Mouse (Mus musculus): ENCODE results near the gene Pcsk6. TPM values are rescaled to one million over a fixed set of nuclear protein-coding genes. Genes with fewer than 3 reads are reported as not detected.
"Not testable (repeated sequence)": the region's sequence is repeated elsewhere in the genome, so short reads cannot be mapped to it uniquely, and the experiment has no call there.

The Pcsk6 gene
- 10 to 100 TPM; 26.1 to 36.8 (median 34.2) TPM for total RNA-seq (2022)

DNA sequence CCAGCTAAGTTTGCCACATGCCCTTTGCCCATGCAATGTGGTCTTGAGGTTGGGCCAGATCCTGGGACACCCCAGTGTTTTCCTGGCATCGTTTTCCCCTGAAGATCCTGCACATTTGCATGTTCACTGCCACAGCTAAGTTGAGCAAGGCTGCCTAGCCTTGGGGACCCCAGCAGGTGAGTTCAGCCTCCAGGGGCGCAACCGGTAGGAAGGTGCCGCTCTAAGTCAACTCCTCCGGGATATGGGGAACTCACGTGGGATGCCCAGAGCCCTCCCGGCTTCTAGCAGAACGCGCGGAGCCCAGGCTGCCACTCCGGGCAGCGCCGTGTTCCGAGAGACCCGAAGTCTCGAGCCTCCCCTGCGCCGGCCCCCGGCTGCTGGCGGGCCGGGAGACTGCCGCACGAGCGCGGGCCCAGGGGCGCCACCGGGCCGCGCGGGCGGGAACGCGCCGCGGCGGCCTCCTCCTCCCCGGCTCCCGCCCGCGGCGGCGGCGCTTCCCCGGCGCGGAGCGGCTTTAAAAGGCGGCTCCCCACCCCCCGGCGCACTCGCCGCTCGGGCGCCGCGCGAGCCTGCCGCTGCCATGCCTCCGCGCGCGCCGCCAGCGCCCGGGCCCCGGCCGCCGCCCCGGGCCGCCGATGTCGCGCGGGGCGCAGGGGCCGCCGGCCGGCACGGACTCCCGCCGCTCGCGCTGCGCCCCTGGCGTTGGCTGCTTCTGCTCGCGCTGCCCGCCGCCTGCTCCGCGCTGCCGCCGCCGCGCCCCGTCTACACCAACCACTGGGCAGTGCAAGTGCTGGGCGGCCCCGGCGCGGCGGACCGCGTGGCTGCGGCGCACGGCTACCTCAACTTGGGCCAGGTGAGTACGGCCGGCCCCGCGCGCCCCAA lies at the start of gene Pcsk6:
TSS of gene Pcsk6 (plus strand) at position 144 of the 882 bp plus-strand sequence.
- no peak for DNase-seq (ENCODE audit: low spot score)

GRCm38 (mm10) chr7:65813611-65814212 lies 47.8 kb upstream of the Pcsk6 start:
- DNase-seq (ENCODE audit: low spot score): no peak

DNA sequence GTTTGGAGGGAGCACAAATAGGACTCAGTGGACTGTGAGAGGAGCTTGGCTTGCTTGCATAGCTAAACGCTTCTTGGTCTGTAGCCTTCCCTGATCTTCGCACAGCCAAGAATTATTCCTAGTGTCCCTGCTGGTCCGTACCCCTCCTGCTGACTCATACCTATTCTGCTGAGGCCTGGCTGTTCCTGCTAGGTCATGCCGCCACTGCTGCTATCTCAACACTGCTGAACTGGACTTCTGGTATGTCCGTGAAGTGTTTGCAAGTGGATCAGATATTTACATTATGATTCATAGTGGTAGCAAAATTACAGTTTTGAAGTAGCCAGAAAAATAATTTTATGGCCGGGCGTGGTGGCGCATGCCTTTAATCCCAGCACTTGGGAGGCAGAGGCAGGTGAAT lies 44.0 kb upstream of the Pcsk6 start:
- DNase-seq (ENCODE audit: low spot score): no peak

DNA sequence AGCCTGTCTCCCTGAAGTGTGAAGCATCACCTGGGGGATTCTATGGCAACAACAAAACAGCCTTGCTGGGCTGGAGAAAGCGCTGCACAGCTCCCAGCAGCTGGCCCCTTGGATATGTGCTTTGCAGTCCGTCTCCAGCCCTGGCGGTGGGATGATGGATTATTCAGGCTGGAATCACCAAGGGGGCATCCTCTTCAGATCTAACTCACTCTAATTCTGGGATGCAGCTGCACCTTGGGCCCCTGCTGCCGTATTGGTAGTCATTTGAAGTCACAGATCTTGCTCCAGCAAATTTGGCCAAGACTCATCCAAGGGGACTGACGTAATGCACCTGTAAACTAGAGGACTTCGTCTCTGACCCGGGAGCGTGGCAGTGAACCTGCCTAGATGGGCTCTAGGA lies 41.1 kb upstream of the Pcsk6 start:
- no peak for DNase-seq (ENCODE audit: low spot score)

DNA sequence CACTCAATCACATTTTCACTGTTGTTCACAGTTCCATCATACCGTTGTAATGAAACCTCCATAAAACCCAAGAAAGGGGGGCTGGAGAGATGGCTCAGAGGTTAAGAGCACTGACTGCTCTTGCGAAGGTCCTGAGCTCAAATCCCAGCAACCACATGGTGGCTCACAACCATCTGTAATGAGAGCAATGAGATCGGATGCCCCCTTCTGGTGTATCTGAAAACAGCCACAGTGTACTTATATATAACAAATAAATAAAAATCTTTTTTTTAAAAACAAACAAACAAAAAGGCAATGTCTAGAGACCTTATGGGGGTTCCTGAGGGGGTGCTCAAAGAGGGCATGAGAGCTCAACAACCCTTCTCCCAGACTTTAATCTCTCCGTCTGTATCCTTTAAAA lies 39.6 kb upstream of the Pcsk6 start:
- not testable (repeated sequence) for DNase-seq (ENCODE audit: low spot score)

GRCm38 (mm10) chr7:65822506-65823119 lies 38.9 kb upstream of the Pcsk6 start:
- DNase-seq (ENCODE audit: low spot score): no peak

GRCm38 (mm10) chr7:65839756-65840155 lies 21.8 kb upstream of the Pcsk6 start:
- DNase-seq (ENCODE audit: low spot score): no peak

DNA sequence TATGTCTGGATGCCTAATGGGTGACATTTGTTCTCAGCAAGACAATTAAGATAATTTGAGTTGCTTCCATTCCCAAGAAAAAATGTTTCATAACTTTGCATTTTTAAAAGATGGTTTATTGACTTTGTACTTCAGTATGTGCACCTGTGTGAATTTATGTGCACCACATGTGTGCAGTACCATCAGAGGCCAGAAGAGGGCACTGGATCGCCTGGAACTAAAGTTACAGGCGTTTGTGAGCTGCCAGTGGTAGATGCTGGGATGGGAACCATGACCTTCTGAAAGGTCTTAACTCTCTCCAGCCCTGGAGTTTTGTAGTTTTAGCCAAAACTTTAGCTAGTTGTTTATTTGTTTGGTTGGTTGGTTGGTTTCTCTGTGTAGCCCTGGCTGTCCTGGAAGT lies 18.3 kb upstream of the Pcsk6 start:
- DNase-seq (ENCODE audit: low spot score): no peak

- no peak for DNase-seq (ENCODE audit: low spot score)
These were observed 553 bp upstream of the Pcsk6 start for GRCm38 (mm10) chr7:65860981-65861380.

DNA sequence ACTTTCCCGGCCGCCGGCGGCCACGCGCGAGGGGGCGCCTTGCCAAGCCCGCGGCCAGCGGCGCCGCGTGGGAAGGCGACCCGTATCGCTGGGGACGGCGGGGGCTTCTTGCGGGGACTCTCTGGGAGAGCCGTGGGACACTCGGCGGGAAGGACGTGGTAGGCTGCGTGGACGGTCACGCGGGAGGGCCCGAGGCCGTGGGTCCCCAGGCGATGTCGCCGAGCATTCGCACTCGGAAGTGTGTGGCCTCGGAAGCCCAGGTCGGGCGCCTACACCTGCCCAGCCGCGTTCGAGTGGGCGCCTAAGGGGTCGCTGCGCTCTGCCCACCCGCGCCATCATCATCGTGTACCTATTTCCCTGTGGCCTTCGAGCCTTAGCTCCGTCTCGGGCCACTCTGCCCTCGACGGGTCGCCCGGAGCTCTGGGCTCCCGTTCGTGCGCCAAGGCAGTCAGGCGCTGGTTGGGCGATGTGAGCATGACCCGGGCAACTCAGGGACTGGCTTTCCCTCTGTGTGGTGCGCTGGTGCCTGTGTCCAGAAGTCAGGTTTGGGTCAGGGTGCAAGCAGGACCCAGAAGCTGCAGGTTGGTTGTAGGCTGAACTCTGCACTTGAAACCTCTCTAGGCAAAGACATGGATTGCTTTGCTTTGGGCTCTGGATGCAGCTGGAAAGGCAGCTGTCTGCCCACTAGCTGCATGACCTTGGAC lies 1.1 kb downstream of the Pcsk6 start:
- no peak for DNase-seq (ENCODE audit: low spot score)

DNA sequence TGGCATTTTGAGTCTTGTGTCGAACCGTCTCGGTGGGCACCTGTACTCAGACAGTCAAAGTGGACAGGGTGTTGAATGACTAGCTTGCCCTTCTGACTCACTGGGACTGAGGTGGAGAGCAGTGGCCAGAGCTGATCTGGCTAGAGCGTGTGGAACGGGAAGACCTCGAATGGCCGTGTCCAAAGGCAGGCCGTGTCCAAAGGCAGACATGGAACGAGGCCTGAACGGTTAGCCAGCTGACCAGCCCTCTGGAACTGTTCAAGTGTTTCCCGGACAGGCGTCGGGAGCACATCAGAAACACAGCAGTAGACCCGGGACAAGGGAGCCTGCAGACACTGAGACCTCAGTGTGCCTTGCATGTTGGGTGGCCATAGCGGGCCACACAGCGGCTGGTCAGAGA lies 7.6 kb downstream of the Pcsk6 start:
- DNase-seq (ENCODE audit: low spot score): no peak

GRCm38 (mm10) chr7:65869794-65870193 lies 8.3 kb downstream of the Pcsk6 start:
- no peak for DNase-seq (ENCODE audit: low spot score)

DNA sequence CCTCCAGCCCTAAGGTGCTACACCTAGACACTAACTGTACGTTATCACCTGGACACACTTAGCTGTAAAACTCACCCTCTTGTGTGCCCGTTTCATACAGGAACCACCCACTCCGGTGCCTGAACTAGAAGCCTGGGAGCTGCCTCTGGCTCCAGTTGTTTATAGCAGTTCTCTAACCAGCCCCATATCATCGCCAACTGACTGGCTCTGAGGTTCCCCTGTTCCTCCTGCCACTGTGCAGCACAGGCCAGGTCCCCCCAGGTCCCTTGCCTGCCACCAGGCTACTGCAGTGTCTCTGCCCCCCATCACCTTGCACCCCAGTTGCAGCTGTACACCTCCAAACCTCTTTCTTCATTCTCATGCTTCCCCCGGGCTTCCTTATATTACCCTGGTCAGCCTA lies 8.7 kb downstream of the Pcsk6 start:
- DNase-seq (ENCODE audit: low spot score): no peak

DNA sequence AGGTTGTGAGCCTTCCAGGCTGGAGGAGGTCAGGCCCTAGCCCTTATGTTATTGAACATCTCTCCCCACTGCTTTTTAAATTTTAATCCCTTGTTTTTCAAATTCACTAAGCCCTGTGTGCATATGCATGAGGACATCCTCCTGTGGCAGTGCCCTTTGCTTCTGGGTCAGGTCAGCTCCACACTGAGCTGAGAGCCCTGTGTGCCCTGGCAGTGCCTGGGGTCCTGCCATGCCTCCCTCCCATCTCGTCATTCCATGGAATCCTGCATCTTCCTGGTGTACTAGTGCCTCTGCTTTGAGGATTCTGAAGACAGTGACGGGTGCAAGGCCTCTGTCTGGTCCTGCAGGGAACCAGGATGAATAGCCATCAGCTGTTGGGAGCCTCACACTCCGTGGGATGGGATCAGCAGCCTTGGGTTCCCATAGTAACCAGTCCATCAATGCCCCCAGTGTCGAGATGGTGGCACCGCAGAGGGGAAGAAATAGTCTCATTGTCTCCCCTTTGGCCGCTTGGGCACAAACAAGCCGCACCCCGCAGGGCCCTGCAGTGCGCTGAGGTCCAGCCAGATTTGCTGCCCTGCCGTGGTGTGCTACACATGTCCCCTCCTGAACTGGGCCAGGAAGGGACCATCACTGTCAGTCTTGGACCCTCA lies 9.5 kb downstream of the Pcsk6 start:
- no peak for DNase-seq (ENCODE audit: low spot score)

GRCm38 (mm10) chr7:65871851-65872250 lies 10.3 kb downstream of the Pcsk6 start:
- no peak for DNase-seq (ENCODE audit: low spot score)

DNA sequence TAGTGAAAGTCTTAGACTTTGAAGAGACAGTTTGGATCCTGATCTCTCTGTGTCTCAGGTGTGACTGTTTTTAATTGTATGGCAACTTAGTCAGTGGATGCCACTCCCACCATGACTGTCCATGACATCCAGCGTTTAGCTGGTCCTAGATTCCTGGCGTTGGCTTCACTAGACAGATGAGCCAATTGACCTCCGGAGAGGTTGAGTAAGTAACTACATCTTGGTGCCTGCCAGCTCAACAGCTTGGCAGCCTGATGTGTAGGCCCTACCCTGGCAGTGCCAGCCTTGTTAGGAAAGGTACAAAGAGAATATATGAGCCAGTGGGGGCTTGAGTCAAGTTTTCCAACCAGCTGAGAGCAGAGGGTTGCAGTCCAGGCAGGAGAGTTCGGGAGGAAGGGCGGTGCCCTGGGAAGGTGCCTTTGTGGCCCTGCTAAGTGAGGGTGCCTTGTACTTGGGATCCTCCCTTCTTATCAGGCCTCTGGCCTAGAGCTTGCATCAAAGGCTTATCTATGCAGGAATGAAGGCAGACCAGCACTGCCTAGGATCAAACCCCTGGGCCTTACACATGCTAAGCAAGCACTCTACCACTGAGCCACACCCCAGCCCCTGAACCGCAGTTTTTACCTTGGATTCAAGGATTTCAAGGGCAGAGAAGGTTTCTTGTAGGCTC lies 11.8 kb downstream of the Pcsk6 start:
- DNase-seq (ENCODE audit: low spot score): no peak

DNA sequence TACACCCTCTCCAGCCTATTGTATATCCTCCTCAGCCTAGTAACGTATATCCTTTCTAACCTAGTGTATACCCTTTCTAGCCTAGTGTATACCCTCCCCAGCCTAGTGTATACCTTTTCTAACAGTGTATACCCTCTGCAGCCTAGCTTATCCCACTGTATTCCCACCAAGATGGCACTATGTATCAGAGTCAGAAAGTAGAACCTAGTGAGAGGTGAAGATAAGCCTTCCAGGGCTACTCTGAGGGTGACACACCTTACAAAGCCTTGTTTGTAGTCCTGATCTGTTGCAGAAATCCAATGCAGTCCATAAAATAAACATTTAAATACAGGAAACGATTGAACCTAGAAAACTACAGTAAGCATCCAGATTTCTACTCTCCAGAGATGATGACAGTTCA lies 12.4 kb downstream of the Pcsk6 start:
- DNase-seq (ENCODE audit: low spot score): no peak

DNA sequence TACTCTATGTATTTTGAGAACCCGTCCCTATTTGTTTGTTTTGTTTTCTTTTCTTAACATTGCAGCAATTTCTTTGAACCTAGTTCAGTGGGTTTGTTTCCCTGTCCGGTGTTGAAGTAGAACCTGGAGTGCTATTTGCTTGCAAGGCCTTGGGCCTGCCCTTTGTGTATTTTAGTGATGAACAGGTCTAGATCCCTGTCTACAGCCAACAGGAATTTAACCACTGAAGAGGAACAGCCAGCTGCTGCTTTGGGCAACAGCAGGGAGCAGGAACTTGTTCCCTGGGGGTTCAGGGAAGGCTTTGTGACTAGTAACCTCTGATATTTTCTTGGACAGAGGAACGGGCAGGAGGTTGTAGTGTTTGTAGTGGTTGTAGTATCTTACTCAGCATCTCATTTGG lies 15.1 kb downstream of the Pcsk6 start:
- no peak for DNase-seq (ENCODE audit: low spot score)

- no peak for DNase-seq (ENCODE audit: low spot score)
These were observed 16.7 kb downstream of the Pcsk6 start for GRCm38 (mm10) chr7:65878234-65878633.

DNA sequence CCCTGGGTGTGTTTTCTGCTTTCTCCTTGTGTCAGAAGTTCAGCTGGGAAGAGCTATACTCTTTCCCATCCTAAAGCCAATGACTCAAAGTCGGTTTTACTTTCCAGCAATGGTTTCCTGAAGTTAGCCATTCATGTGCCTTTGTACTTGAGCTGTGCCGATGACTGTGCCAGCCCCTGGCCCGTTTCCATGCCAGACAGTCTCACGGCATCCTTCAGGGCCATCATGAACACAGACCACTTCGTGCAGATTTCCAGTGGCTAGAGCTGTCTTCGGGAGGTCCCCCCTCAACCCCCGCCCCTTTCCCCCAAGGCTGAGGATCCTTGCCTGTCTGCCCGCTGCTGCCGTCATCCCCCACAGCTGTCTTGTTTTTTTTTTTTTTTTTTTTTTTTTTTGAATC lies 17.8 kb downstream of the Pcsk6 start:
- DNase-seq (ENCODE audit: low spot score): no peak

- no peak for DNase-seq (ENCODE audit: low spot score)
These were observed 19.2 kb downstream of the Pcsk6 start for GRCm38 (mm10) chr7:65880666-65881289.

Measured in heart, adult 8-10 months (tissue).